Comparison of ENCODE assay signal across 18 mouse cellular contexts in the genomic region with DNA sequence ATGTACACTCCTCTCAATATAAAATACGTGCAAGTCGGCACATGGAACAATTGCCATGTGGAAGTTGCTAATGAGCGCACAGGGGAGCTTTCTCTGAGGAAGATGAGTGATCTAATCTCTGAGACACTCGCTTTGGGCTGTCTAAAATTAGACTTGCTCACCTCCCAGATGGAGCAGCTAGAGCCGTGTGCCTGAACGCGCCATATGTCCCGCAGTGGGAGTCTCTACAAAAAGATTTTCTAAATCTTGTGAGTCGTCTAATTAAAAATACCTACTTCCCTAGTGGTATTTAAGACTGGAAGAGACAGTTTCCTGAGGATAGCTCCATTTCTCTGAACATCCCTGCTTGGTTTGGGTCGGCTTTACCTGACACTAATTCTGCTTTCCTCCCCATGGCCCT. TPM values are rescaled to one million over a fixed set of nuclear protein-coding genes. Genes with fewer than 3 reads are reported as not detected.
DNase-seq lines count a peak whose midpoint lies in the region; ATAC-seq and TF ChIP-seq lines count a peak whose summit lies in the region.
"Had no signal": no experiment of that assay in that cellular context is flagged by ENCODE, and none has a peak within 500 bp of the region (broad histone marks: within the 10 kb centered on the region; RNA-seq: fewer than 3 reads in every experiment).

No protein-coding gene starts in this region.

- no peak for TF ChIP-seq CTCF in thymus, adult 2 months (IDR thresholded peaks at IDR 0.05; ENCODE audit: borderline replicate concordance, control insufficient read depth, extremely low read depth, insufficient read depth, low read length, poor library complexity)

- no peak for DNase-seq in hindbrain, embryonic 14.5 days (ENCODE audit: low spot score)
- peak; percentile 84 for DNase-seq in cerebellum, adult 11-12 months
- peak; percentile 73 to 79 for DNase-seq in cerebellum, postnatal 36 days
- peak; percentile 74 to 85 for DNase-seq in left cerebral cortex, postnatal 14 days (ENCODE audit: low spot score in 2 of 2)
- DNase-seq in gastrocnemius, adult 18-20 months (ENCODE audit: low spot score): no peak
- no peak for DNase-seq in thymus, adult 2 months
- no peak for DNase-seq in gastrocnemius, postnatal 10 days
- DNase-seq: adrenal gland, postnatal 10 days; gastrocnemius, postnatal 25 days; kidney, postnatal 36 days; lung, postnatal 10 days; midbrain, embryonic 14.5 days had no signal

- intact Hi-C loops in left cerebral cortex, postnatal 14 days (cut with DNase I): loop anchor here (1.0 kb wide), 1 partner anchor 22 kb away; no protein-coding TSS in a partner anchor

- H3K9me3 ChIP-seq in hindbrain, embryonic 16.5 days (ENCODE audit: control insufficient read depth, low read length): no peaks in the 10 kb centered on the region
- H3K9me3 ChIP-seq in hindbrain, embryonic 14.5 days (ENCODE audit: control insufficient read depth, low read length): no peaks in the 10 kb centered on the region

- 65% methylated on average over 10 of the region's 10 CpGs for WGBS in hindbrain, embryonic 16.5 days
- 79% methylated on average over 10 of the region's 10 CpGs for WGBS in hindbrain, embryonic 14.5 days
- WGBS in thymus, adult 2 months: 83% methylated on average over 10 of the region's 10 CpGs

- peaks cover 3% of the 10 kb centered on the region for H3K36me3 ChIP-seq in hindbrain, embryonic 16.5 days (ENCODE audit: control insufficient read depth, insufficient read depth, low read length)
- H3K36me3 ChIP-seq in hindbrain, embryonic 14.5 days (replicated peaks; ENCODE audit: control insufficient read depth, insufficient read depth): 0 out of 2 replicates have a peak, but pooled peaks cover 20% of the 10 kb centered on the region
- H3K36me3 ChIP-seq in thymus, adult 2 months (ENCODE audit: control insufficient read depth, insufficient read depth, low read length): no peaks in the 10 kb centered on the region

- peaks cover 2% of the 10 kb centered on the region; the same call in 1 of the 2 replicates for H3K4me1 ChIP-seq in hindbrain, embryonic 16.5 days (ENCODE audit: control insufficient read depth, insufficient read depth, low read depth, low read length)
- H3K4me1 ChIP-seq in hindbrain, embryonic 14.5 days (replicated peaks; ENCODE audit: control insufficient read depth, insufficient read depth, low read length): no peaks in the 10 kb centered on the region
- H3K4me1 ChIP-seq in thymus, adult 2 months (replicated peaks; ENCODE audit: control insufficient read depth, insufficient read depth, low read length): no peaks in the 10 kb centered on the region

- H3K4me3 ChIP-seq in hindbrain, embryonic 16.5 days (ENCODE audit: low read length): no peak overlapping the region
- no peak overlapping the region for H3K4me3 ChIP-seq in hindbrain, embryonic 14.5 days (replicated peaks; ENCODE audit: low read length)
- H3K4me3 ChIP-seq in thymus, adult 2 months (ENCODE audit: control insufficient read depth, insufficient read depth, low read length): no peak overlapping the region

- H3K27me3 ChIP-seq in hindbrain, embryonic 16.5 days (replicated peaks; ENCODE audit: control insufficient read depth, insufficient read depth, low read length): no peaks in the 10 kb centered on the region
- H3K27me3 ChIP-seq in hindbrain, embryonic 14.5 days (ENCODE audit: control insufficient read depth, insufficient read depth, low read length): no peaks in the 10 kb centered on the region
- no peaks in the 10 kb centered on the region for H3K27me3 ChIP-seq in thymus, adult 2 months (ENCODE audit: control insufficient read depth, insufficient read depth, low read length)

- peak; percentile 50 for ATAC-seq in hindbrain, embryonic 16.5 days
- ATAC-seq in hindbrain, embryonic 14.5 days (ENCODE audit: low FRiP score): no peak
- ATAC-seq: CD4-positive, CD25-positive, alpha-beta regulatory T cell, adult 4 months had no signal

- no peak for TF ChIP-seq POLR2A in thymus, adult 2 months (IDR thresholded peaks at IDR 0.05; ENCODE audit: control insufficient read depth, extremely low read depth, insufficient read depth, low read length, poor library complexity)

- H3K9ac ChIP-seq in hindbrain, embryonic 16.5 days (ENCODE audit: low read depth, low read length): no peak overlapping the region
- no peak overlapping the region for H3K9ac ChIP-seq in hindbrain, embryonic 14.5 days

- no peak overlapping the region for H3K27ac ChIP-seq in hindbrain, embryonic 16.5 days (ENCODE audit: low read depth, low read length)
- H3K27ac ChIP-seq in hindbrain, embryonic 14.5 days: no peak overlapping the region
- H3K27ac ChIP-seq in thymus, adult 2 months (ENCODE audit: control insufficient read depth, insufficient read depth, low read length): no peak overlapping the region
- H3K27ac ChIP-seq: stomach, postnatal 0 days had no signal

- H3K4me2 ChIP-seq in hindbrain, embryonic 16.5 days (ENCODE audit: low read length): no peak overlapping the region
- H3K4me2 ChIP-seq in hindbrain, embryonic 14.5 days (replicated peaks): no peak overlapping the region
- H3K4me2 ChIP-seq: liver, embryonic 11.5 days had no signal

RNA-seq across cellular contexts. Expression of gene Meltf, which starts 2.2 kb away (rescaled TPM):
- 0.29 and 0.42 TPM in 2 replicates for polyA plus RNA-seq in hindbrain, embryonic 16.5 days (2015; fragmentation: Nextera tagmentation; extraction: Ambion mirVana)
- polyA plus RNA-seq in hindbrain, embryonic 14.5 days (2014; fragmentation: Nextera tagmentation; extraction: Ambion mirVana): 0.17 and 0.22 TPM in 2 replicates
- under 1 TPM; 0.40 to 0.46 TPM for total RNA-seq in left cerebral cortex, postnatal 14 days (2021)
- not detected for total RNA-seq in gastrocnemius, adult 18-20 months (2021)
- 0.43 and 0.60 TPM in 2 replicates for polyA plus RNA-seq in thymus, adult 2 months (2012; rRNA removed)
- total RNA-seq in gastrocnemius, postnatal 10 days (2021): under 1 TPM in 1 of 2 experiments, not detected in 1; 0.05 TPM
- total RNA-seq: gastrocnemius, postnatal 25 days had no signal
- polyA plus RNA-seq: CD4-positive, CD25-positive, alpha-beta regulatory T cell, adult 4 months; heart, postnatal 0 days; small intestine, adult 2 months; stomach, postnatal 0 days had no signal

RNA-seq across cellular contexts. Expression of gene Pigz, which starts 57.3 kb away (rescaled TPM):
- polyA plus RNA-seq in hindbrain, embryonic 16.5 days (2015; fragmentation: Nextera tagmentation; extraction: Ambion mirVana): 4.1 and 5.2 TPM in 2 replicates
- 3.8 and 5.6 TPM in 2 replicates for polyA plus RNA-seq in hindbrain, embryonic 14.5 days (2014; fragmentation: Nextera tagmentation; extraction: Ambion mirVana)
- total RNA-seq in left cerebral cortex, postnatal 14 days (2021): 10 to 100 TPM; 14.6 to 20.9 TPM
- 1 to 10 TPM in 1 of 2 experiments, under 1 TPM in 1; 0.33 to 1.2 TPM for total RNA-seq in gastrocnemius, adult 18-20 months (2021)
- polyA plus RNA-seq in thymus, adult 2 months (2012; rRNA removed): 8.0 and 8.2 TPM in 2 replicates
- total RNA-seq in gastrocnemius, postnatal 10 days (2021): 1 to 10 TPM; 5.9 to 7.5 TPM

Comparison
In these comparisons a context has a peak if more than half of its experiments do, and no peak if none do; other contexts are left out.
1. DNase-seq: peak in cerebellum, adult 11-12 months (single experiment), cerebellum, postnatal 36 days (2 of 2) and left cerebral cortex, postnatal 14 days (2 of 2); none in hindbrain, embryonic 14.5 days (single experiment), gastrocnemius, adult 18-20 months (single experiment), thymus, adult 2 months (single experiment) and gastrocnemius, postnatal 10 days (single experiment).